Mouse (Mus musculus) macrophage (primary cell): Measurements from ENCODE around the gene Slc30a7. TPM values are rescaled to one million over a fixed set of nuclear protein-coding genes. Genes with fewer than 3 reads are reported as not detected.

Experiments
- H3K27ac ChIP-seq: fragments of 350-480 bp; formaldehyde crosslinking; 2 replicates; pipeline ENCODE4 v1.9.0; 2021
- H3K36me3 ChIP-seq: fragments of 350-480 bp; formaldehyde crosslinking; 2 replicates; pipeline ENCODE4 v1.9.0; 2021; ENCODE audit errors: inconsistent target
- H3K4me3 ChIP-seq: fragments of 350-480 bp; formaldehyde crosslinking; 2 replicates; pipeline ENCODE4 v1.9.0; 2021; ENCODE audit errors: inconsistent target
- H3K79me2 ChIP-seq: fragments of 350-480 bp; formaldehyde crosslinking; 2 replicates; pipeline ENCODE4 v1.9.0; 2021; ENCODE audit errors: inconsistent target
- WGBS: methylation state at CpG from one replicate; pipeline ENCODE4 v1.1.7; 2026; ENCODE audit warnings: inconsistent platforms; ENCODE audit not compliant: missing documents; 5-methylcytosine and 5-hydroxymethylcytosine counted together
- polyA plus RNA-seq: library from polyadenylated mRNA; stranded (reverse); fragments of 250-400 nt; gene quantifications from 3 replicates; pipeline ENCODE4 v1.2.4, GENCODE M21; 2018; ENCODE audit warnings: inconsistent platforms

Gene Slc30a7
- polyA plus RNA-seq, 1 experiment from 2014 or later = 16.0 TPM

DNA sequence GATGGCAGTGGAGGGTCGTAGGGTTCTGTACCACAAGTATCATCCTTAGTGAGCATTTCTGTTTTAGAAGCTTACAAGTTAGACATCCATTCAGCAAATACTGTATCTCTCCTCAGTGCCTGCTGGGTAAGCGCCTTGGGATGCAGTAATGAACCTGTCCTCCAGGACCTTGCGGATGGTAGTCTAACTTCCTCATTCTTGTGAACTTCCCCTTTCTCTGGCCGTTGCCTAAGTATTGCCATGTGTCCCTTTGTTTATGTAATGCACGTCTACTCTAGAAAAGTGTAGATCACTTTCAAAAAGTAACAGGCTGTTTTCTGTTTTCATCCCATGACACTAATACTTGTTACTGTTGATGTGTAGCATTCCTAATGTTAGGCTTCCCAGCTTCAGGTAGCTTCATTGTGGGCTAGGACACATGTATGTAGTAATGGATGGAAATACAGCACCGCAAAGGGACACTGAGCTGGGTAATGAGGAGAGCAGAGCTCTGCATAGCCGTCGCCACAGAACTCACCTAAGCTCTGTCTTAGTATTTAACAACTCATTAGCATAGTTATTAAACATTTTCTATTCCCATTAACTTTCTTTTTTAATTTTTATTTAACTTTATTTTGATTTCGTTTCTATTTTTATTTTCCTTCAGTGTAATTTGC is 104.8 kb downstream of the Slc30a7 start:
- WGBS = 34% methylated on average over 9 of the region's 9 CpGs
- Histone ChIP-seq H3K4me3 (no peak overlapping the region), H3K79me2 (no peaks in the 10 kb centered on the region), H3K36me3 (peaks cover 11% of the 10 kb centered on the region; the same call in 1 of the 2 replicates), H3K27ac (no peak overlapping the region)

DNA sequence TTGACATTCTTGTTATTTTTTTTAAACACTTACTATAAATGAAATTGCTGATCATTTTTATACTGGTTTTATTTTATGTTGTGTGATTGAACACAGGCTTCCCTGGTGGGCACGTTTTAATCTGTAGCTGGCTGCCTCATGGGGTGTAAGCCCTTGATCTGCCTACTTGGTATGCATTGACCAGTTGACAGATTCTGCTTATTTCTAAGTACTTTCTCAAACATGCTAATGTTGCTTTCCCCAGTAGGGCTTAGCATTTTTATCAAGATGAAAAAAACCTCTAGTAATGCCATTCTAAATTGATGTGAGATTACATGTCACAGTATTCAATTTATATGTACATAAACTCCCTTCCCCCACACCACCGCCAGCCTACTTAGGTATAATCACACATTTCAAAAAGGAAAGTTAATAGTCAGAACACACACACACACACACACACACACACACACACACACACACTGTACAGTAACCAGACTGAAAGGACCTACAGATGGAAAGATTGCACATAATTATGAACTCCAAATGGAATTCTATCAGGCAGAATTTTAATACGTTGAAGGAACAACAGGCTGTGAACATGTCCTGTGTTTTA is 108.8 kb downstream of the Slc30a7 start:
- WGBS = 98% methylated on average over 3 of the region's 3 CpGs
- no peak overlapping the region for H3K27ac ChIP-seq
- no peak overlapping the region for H3K4me3 ChIP-seq
- H3K79me2 ChIP-seq = no peaks in the 10 kb centered on the region
- H3K36me3 ChIP-seq = peaks cover 11% of the 10 kb centered on the region

DNA sequence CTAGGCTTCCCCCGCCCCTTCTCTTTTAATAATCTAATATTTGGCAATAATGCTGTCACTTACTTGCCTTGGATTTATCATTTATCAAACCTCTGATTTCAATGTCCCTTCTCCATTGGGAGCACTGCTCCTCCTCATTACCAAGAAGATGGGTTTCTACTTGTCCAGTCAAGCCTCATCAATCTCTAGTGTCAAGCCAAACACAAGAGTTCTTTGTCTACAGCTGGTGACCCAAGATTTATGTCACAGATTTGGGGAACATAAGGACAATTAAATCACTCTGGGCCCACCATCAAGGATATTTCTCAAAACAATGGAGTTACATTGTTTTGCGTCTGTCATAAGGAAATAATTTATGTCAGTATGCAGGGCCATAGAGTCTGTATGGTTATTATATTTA is 114.0 kb downstream of the Slc30a7 start:
- H3K4me3 ChIP-seq = no peak overlapping the region
- peaks cover 17% of the 10 kb centered on the region for H3K36me3 ChIP-seq
- WGBS = 93% methylated on average over 2 of the region's 2 CpGs
- no peaks in the 10 kb centered on the region; the same call in 1 of the 2 replicates for H3K79me2 ChIP-seq
- no peak overlapping the region for H3K27ac ChIP-seq

DNA sequence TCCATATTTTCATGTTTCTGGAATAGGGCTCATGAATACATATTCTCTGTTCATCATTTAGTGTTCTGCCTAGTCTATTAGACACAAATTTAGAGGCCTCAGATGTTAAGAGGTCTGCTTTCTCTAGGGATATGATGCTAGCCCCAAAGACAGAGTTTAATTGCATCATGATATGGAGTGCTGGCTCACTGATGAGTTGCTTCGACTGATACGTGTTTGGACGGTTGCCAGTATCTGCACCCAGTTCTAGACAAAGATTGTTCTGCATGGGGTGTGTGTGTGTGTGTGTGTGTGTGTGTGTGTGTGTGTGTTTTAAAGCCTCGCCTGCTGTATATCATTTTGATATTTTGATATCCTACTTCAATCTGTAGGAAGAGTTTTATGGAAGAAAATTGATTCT is 114.9 kb downstream of the Slc30a7 start:
- H3K27ac ChIP-seq = no peak overlapping the region
- H3K36me3 ChIP-seq = peaks cover 17% of the 10 kb centered on the region
- no peaks in the 10 kb centered on the region; the same call in 1 of the 2 replicates for H3K79me2 ChIP-seq
- 92% methylated on average over 4 of the region's 4 CpGs for WGBS
- no peak overlapping the region for H3K4me3 ChIP-seq

Other genes starting within 250 kb of the Slc30a7 start
- gene Dph5, start 119.6 kb downstream of the Slc30a7 start, polyA plus RNA-seq = 7.9 to 18.8 TPM (median 12.9 TPM) in 3 replicates
- gene Extl2, start 56 bp upstream of the Slc30a7 start, polyA plus RNA-seq = 13.1 to 16.8 TPM (median 14.9 TPM) in 3 replicates
- 6.6 to 19.8 TPM (median 15.5 TPM) in 3 replicates for gene Vcam1, start 122.3 kb upstream of the Slc30a7 start, polyA plus RNA-seq
- not detected in 3 replicates for gene Gpr88, start 246.1 kb upstream of the Slc30a7 start, polyA plus RNA-seq